Mouse (Mus musculus) T-helper 17 cell (primary cell): ENCODE results near the gene Syt2.

ENCODE experiments used
- in situ Hi-C, 2 experiments: fragments of 300-600 bp; cut with MboI, MseI; formaldehyde crosslinking; loops; 1 replicate in 1 of 2; 2 replicates in 1 of 2; pipeline ENCODE4 v1.15.1; 2025; ENCODE audit warnings: high pct_unique_total_duplicates in 2 of 2

Gene Syt2

GRCm38 (mm10) chr1:134737463-134737862 is 91.0 kb downstream of the Syt2 start:
- in situ Hi-C loops = no loop called here

GRCm38 (mm10) chr1:134741433-134741832 is 95.0 kb downstream of the Syt2 start:
- in situ Hi-C loops = loop anchor here in 1 of 2 experiments (10.0 kb wide), 1 partner anchor 987 kb away; no protein-coding TSS in a partner anchor

GRCm38 (mm10) chr1:134741946-134742661 is 95.6 kb downstream of the Syt2 start:
- in situ Hi-C loops = loop anchor here in 1 of 2 experiments (10.0 kb wide), 1 partner anchor 987 kb away; no protein-coding TSS in a partner anchor

- in situ Hi-C loops = loop anchor here (5.0 to 10.0 kb wide), 2 partner anchors 73 to 991 kb away; no protein-coding TSS in a partner anchor
These were observed 99.2 kb downstream of the Syt2 start for GRCm38 (mm10) chr1:134745648-134746047.

GRCm38 (mm10) chr1:134747236-134748174 is 101.0 kb downstream of the Syt2 start:
- in situ Hi-C loops = loop anchor here (5.0 to 10.0 kb wide), 2 partner anchors 75 to 993 kb away; no protein-coding TSS in a partner anchor

- in situ Hi-C loops = loop anchor here (5.0 to 10.0 kb wide), 2 partner anchors 78 to 995 kb away; no protein-coding TSS in a partner anchor
These were observed 103.4 kb downstream of the Syt2 start for GRCm38 (mm10) chr1:134749889-134750288.

GRCm38 (mm10) chr1:134752447-134752846 is 106.0 kb downstream of the Syt2 start:
- in situ Hi-C loops = no loop called here

GRCm38 (mm10) chr1:134753751-134754630 is 107.5 kb downstream of the Syt2 start:
- in situ Hi-C loops = no loop called here

- in situ Hi-C loops = no loop called here
These were observed 108.3 kb downstream of the Syt2 start for GRCm38 (mm10) chr1:134754818-134755217.

GRCm38 (mm10) chr1:134755548-134756189 is 109.2 kb downstream of the Syt2 start:
- in situ Hi-C loops = no loop called here

GRCm38 (mm10) chr1:134756190-134756873 is 109.9 kb downstream of the Syt2 start:
- in situ Hi-C loops = no loop called here

GRCm38 (mm10) chr1:134757230-134757629 is 110.8 kb downstream of the Syt2 start:
- in situ Hi-C loops = no loop called here

GRCm38 (mm10) chr1:134759133-134759532 is 112.7 kb downstream of the Syt2 start:
- in situ Hi-C loops = no loop called here

- in situ Hi-C loops = no loop called here
These were observed 114.2 kb downstream of the Syt2 start for GRCm38 (mm10) chr1:134760642-134761041.

- in situ Hi-C loops = no loop called here
These were observed 115.1 kb downstream of the Syt2 start for GRCm38 (mm10) chr1:134761534-134761933.

- in situ Hi-C loops = no loop called here
These were observed 116.8 kb downstream of the Syt2 start for GRCm38 (mm10) chr1:134763250-134763649.

GRCm38 (mm10) chr1:134763776-134764438 is 117.4 kb downstream of the Syt2 start:
- in situ Hi-C loops = no loop called here

- in situ Hi-C loops = no loop called here
These were observed 118.5 kb downstream of the Syt2 start for GRCm38 (mm10) chr1:134764831-134765458.

GRCm38 (mm10) chr1:134766448-134766847 is 120.0 kb downstream of the Syt2 start:
- in situ Hi-C loops = no loop called here
